Mouse (Mus musculus): Measurements from ENCODE around the gene 4430402I18Rik. TPM values are rescaled to one million over a fixed set of nuclear protein-coding genes. Genes with fewer than 3 reads are reported as not detected.

The 4430402I18Rik gene
- total RNA-seq, 2 experiments from 2014 or later: 20.9 to 25.4 TPM

DNA sequence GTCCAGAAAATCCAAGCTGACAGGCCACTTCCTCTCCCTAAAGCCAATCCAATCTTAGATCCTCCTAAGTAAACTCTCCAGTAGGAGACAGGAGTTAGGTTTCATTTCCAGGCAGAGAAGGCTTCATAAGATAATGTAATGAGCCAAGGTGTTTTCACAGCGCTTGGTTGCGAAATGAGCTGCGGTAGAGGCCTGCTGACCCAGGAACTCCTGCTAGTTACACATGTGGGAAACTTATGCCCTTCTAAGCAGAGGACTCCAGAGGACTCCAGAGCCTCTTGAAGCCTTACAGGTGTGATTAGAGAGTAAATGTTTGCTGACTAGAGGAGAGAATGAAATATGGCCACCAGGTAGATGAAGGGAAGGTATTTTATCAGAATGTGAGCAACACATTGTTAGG lies 117.1 kb downstream of the 4430402I18Rik start:
- intact Hi-C loops (cut with DNase I): no loop called here
- no peak for DNase-seq (ENCODE audit: low spot score)

DNA sequence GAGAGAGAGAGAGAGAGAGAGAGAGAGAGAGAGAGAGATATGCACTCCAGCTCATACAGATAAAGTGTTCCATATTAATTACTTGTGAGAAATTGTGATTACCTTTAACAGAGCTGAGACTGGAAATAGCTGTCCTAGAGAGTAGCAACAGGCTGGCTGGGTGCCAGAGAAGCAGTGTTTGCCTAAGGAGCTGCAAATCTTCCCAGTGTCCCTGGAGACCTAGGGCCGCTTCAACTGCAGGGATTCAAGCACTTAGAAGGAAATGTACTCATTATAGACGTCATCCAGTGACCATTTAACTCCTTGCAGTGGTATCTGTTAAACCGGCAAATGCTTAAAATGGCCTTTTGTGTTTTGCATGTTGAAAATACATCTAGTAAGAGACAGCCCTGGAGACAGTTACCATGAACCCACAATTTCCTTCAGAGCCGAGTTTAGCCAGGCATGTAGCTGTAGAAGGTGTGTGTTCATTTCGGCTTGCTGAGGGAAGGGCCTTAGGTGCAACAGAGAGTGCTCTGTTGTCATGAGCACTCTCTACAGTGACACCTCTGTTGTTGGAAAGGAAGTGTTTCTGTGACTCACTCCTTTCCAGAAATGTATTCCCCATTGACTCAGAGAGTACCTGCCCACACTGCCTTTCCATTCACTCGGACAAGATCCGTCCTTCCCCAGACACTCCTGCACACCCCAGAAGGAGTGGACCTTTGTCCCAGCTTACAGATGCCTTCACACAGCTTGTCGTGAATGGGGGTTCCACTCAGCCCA lies 122.5 kb downstream of the 4430402I18Rik start:
- intact Hi-C loops (cut with DNase I): no loop called here

More for the DNA sequence above, 122.5 kb downstream of the 4430402I18Rik start:
- no peak for DNase-seq (ENCODE audit: low spot score)

Other genes starting within 250 kb of the 4430402I18Rik start
- 1 to 10 TPM in 1 of 2 experiments, under 1 TPM in 1; 0.87 to 1.0 TPM for gene Slc1a1, start 132.8 kb downstream of the 4430402I18Rik start, total RNA-seq (2021)
- gene Plpp6, start 3.8 kb downstream of the 4430402I18Rik start, total RNA-seq (2021): 1 to 10 TPM; 5.9 to 6.8 TPM
- gene Cdc37l1, start 22.6 kb upstream of the 4430402I18Rik start, total RNA-seq (2021): 10 to 100 TPM; 58.5 to 64.7 TPM
- 100 to 1,000 TPM in 1 of 2 experiments, 10 to 100 TPM in 1; 97.3 to 109 TPM for gene Ak3, start 80.2 kb upstream of the 4430402I18Rik start, total RNA-seq (2021)
- gene Rcl1, start 133.6 kb upstream of the 4430402I18Rik start, total RNA-seq (2021): 1 to 10 TPM; 4.7 to 5.7 TPM